Mouse (Mus musculus) cerebellum, postnatal 4 days (tissue): ENCODE results near the gene Ddc.

Experiments used
- DNase-seq, 2 experiments: peaks; one replicate each; pipeline ENCODE4 v3.0.0; 2022; ENCODE audit warnings: low spot score in 2 of 2, mixed read lengths in 1 of 2

The Ddc gene

DNA sequence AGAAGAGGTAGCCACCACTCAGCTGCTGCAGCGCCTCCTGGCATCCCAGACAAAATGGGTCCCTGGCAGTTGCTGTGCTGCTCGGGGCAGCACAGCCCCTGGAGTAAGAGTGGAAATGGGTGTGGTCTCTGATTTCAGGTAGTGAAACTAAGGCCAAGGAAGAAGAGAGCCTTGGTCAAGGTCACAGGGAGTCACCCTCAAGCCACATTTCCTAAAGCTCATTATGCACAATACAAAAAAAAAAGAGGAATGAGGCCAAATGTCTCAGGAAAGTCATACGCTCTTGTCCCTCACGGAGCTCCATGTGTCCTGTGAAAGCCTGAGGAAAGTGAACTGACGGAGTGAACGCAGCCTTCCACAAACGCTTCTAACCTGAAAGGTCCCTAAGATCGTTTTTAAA lies 116.2 kb downstream of the Ddc start:
- no peak for DNase-seq

DNA sequence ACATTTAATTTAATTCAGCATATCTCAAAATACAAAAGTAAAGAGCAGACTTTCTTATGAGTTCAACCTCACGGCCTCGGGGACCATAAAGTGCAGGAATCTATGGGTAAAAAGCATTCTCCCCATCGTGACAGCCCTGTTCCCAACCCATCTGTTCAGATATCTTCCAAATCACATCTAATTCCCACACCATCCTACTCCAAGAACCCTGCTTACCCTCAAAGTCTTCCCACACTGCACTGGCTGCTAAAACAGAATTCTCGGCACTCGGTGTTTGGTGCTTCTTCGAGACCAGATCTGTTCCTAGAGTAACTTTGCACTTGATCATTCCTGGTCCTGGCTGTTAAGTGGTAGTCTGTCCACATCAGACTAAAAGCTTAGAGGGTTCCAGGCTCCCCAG lies 119.6 kb downstream of the Ddc start:
- no peak for DNase-seq

DNA sequence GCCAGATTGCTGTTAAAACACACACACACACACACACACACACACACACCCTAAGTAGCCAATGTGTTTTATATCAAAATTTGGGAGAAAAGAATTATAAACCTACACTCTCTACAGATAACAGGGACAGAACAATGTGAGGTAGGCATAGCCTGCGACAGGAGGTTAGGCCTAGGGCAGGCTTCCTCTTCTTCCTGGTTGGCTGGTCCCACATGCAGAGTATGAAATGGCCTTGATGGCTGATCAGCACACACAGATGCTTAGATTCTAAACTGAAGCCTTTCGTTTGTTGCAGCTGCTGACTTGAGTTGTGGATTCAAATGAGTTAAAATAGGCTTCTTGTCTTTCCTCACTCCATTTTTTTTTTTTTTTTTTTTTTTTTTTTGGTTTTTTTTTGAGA lies 120.1 kb downstream of the Ddc start:
- DNase-seq, result no peak

DNA sequence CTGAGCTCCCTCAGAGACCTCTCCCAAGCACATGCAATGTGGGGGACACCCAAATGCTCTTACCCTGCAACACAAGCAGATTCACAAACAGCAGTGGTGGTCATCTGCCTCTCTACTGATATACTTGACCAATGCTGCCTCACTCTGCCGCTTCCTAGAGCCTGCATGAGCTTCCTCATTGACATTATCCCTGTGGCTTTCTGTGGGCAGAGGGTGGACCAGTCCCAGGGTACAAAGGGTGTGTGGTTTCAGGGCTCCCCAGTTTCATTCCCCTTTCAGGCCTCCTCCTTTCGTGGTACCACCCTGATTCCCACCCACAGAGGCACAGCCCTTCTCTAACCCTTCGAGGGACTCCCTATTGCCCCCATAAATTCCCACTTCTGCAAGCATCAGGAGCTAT lies 120.7 kb downstream of the Ddc start:
- no peak for DNase-seq

DNA sequence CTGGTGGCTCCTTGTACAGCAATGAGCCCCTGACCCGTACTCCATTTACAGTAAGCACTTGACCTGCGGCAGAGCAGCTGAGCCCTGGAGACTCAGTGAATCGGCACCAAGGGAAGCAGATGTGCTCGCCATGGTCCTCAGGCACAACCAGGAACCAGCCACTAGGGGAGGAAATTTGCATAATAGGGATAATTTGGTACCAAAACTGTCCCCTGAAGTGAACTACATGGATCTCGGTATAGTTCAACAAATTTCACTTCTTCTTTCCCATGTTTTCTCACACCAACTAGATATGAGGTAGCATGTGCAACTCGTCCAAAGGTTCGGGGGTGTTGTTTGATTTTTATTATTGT lies 121.1 kb downstream of the Ddc start:
- DNase-seq, result no peak

DNA sequence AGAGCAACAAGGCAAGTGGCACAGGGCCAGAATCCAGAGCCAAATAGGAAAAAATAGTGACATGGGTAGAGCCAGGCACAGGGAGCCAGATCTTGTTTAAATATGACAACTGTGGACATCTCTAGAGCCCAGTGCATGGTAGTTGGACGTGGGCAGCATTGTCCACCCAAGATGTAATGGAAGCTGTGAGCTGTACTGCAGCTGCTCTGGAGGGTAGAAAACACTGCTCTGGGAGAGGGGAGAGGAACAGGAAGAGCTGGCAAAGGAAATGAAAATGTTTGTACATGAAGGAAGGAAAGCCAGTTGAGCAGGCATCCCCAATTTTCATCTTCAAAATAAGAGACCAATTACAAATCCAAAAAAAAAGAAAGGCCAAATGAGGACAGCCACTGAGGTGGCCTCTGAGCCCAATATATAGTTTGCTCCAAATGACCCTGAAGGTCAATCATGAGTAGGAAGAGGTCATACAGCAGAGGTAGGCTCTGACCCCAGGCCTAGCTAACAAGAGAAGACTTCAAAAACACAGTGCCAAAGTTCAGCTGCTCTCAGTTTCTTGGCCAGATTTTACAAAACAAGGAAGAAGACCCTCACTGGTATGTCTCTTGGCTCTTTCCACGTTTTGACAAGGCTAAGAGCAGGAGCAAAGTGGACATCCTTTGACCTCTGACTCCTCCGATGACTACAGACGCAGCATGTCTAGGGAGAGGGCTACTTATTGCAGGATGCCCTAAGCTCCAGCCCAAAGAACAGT lies 121.7 kb downstream of the Ddc start:
- DNase-seq, result no peak

DNA sequence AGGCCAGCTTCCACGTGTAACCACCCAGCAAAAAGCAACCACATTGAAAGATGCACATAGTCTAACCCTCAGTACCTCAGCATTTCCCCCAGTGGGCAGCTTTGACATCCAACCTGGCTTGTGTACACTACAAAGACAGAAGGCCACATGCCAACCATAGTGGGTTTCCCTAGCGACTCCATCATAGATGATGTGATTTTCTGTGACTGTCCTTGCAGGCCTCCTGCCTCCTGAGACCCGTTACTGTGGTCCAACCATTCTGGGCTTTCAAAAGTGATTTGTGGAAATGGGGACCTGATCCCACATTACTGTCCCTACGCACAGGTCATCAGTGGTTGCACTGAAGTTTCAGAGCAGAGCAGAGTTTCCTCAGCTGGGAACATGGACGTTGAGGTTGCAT lies 123.1 kb downstream of the Ddc start:
- DNase-seq, result no peak

DNA sequence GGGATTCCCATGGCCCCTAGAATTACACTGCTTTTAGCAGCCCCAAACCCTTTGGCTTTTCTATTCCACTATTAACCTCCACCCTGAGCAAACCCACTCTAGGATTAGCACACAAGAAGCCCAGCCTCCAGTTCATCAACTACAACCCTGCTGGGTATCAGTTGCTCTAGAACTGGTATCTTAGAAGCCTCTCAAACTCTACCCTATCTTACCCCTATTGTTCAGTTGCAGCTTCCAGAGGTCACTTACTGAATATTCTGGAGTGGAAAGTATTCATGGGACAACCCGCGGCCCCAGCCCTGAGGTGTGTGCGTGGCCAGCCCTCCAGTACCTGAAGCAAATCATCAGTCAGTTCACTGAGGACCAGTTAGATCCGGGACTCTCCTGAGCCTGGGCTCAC lies 123.6 kb downstream of the Ddc start:
- no peak for DNase-seq

DNA sequence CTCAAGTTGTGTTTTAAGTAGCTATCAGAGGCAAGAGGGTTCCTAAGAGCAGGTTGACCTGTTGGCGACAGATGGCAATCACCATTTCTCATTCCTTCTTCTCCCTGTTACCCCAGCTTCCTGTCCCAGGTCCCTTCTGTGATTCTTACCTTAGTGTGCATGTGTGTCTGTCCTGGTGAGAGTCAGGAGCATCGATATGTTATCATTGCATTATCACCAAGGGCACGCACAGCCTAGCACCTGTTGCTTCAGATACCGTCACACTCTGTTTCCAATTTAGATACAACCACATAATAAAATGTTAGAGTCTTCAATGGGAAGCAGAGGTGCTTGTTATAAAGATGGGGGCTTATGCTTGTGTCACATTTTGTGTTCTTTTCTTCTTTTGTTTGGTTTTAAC lies 125.7 kb downstream of the Ddc start:
- DNase-seq, result no peak

DNA sequence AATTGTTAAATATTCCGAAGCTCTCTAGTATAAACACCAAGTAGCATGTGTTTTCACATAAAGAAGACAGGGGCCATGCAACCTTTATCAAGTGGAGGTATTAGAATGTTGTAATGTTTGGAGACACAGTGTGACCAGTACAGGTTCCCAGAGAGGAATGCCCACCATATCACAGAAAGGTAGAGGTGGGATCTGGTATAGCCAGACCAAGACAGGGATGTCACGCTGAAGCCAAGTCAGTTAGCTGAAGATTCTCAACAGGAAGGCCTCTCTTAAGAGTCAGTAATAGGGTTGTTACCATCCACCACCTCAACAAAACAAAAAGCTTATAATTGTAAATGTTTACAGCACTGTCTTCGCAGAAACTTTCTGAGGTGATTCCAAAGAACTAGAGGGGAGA lies 127.3 kb downstream of the Ddc start:
- no peak for DNase-seq

DNA sequence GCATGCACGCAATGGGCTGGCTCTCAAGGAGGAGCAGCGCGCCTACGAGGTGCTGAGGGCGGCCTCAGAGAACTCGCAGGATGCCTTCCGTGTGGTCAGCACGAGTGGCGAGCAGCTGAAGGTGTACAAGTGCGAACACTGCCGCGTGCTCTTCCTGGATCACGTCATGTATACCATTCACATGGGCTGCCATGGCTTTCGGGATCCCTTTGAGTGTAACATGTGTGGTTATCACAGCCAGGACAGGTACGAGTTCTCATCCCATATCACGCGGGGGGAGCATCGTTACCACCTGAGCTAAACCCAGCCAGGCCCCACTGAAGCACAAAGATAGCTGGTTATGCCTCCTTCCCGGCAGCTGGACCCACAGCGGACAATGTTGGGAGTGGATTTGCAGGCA lies 128.7 kb downstream of the Ddc start:
- no peak for DNase-seq

DNA sequence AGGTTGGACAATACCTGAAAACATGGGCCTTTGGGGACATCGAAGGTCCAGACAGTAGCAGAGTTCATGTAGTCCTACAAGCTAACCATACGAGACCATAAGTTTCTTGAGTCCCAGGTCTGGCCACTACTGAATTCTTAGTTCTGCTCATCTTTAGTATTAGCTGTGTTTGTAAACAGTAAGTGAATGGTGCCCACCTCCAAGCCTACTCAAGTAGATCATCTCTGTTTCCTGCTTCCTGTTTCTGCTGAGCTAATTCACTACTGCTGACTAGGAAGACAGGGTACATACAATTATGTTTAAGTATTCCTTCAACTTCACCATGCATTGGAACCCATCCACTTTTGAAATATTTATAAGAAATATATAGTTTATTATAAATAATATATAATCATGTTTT lies 129.9 kb downstream of the Ddc start:
- DNase-seq, result no peak

DNA sequence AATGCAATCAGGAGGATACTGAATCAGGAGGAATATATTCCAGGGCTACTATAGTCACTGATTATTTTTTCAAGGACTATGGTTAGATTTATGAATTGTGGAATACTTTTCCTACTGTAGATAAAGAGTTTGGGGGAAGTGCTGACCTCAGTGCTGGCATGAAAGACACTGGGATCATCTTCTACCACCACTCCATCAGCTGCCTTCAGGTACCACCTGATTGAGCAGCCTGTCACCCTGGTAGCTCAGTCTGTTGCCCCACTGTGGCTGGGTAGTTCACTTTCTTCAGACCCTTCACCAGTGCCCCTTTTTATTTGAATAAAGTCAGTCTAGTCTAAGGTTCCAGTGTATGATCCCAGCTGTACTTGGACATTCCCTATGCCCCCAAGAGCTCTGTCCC lies 131.2 kb downstream of the Ddc start:
- no peak for DNase-seq

DNA sequence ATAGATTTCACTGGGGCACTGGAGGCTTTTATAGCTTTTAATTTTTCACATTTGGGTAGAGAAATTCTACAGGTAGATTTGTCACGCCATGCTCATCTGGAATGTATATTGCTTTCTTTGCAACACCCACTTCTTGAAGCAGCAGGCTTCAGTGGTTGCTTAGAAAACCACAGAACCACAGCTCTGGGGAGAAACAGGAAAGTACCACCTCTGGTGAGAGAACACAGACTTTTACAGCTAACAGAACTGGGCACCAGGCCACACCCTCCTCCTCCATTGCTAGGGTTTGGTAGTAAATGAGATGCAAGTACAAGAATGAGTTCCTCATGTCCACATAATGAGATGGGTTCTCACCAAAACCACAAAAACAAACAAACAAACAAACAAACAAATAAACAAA lies 131.8 kb downstream of the Ddc start:
- DNase-seq, result no peak

DNA sequence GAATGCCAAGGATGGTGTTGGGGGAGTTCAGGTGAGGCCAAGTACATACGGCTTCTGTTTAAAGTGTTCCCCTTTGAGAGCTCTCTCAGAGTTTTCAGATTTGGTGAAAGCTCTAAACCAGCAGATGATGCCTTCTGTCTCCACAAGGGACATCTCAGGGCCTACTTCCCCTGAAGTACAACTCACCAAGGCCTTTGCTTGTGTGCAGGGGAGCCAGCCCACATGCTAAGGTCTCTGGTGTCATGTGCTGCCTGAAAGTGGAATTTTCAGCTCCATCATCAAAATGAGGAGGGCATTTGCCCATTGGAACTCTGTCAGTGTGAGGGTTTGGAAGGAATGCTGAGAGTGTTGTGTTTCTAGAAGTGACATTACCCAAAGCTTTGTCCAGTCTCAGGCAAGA lies 132.5 kb downstream of the Ddc start:
- DNase-seq, result no peak
